Mouse (Mus musculus) cerebellum, adult 8-10 months (tissue): ENCODE measurements around the gene Ddx27.

Experiments used
- DNase-seq: peaks from one replicate; pipeline ENCODE4 v3.0.0; 2022

Gene Ddx27

GRCm38 (mm10) chr2:167030507-167030906, 15.5 kb downstream of the Ddx27 start:
- DNase-seq, result no peak

- no peak for DNase-seq
These were observed 22.7 kb downstream of the Ddx27 start for GRCm38 (mm10) chr2:167037710-167038109.

GRCm38 (mm10) chr2:167038297-167038696, 23.3 kb downstream of the Ddx27 start:
- DNase-seq, result peak; percentile 30

GRCm38 (mm10) chr2:167038716-167039115, 23.7 kb downstream of the Ddx27 start:
- no peak for DNase-seq

- DNase-seq, result no peak
These were observed 24.4 kb downstream of the Ddx27 start for GRCm38 (mm10) chr2:167039386-167039785.

- DNase-seq, result no peak
These were observed 28.6 kb downstream of the Ddx27 start for GRCm38 (mm10) chr2:167043400-167044121.

- DNase-seq, result no peak
These were observed 33.2 kb downstream of the Ddx27 start for GRCm38 (mm10) chr2:167048223-167048622.

GRCm38 (mm10) chr2:167048698-167049358, 33.8 kb downstream of the Ddx27 start:
- no peak for DNase-seq

- DNase-seq, result no peak
These were observed 38.3 kb downstream of the Ddx27 start for GRCm38 (mm10) chr2:167053127-167053844.

- DNase-seq, result no peak
These were observed 40.4 kb downstream of the Ddx27 start for GRCm38 (mm10) chr2:167055386-167055785.

GRCm38 (mm10) chr2:167056210-167056941, 41.4 kb downstream of the Ddx27 start:
- no peak for DNase-seq

GRCm38 (mm10) chr2:167056942-167057323, 41.9 kb downstream of the Ddx27 start:
- no peak for DNase-seq

GRCm38 (mm10) chr2:167058201-167058600, 43.2 kb downstream of the Ddx27 start:
- DNase-seq, result no peak

GRCm38 (mm10) chr2:167058814-167059387, 43.9 kb downstream of the Ddx27 start:
- DNase-seq, result no peak

- no peak for DNase-seq
These were observed 44.5 kb downstream of the Ddx27 start for GRCm38 (mm10) chr2:167059536-167059935.

GRCm38 (mm10) chr2:167059960-167060359, 45.0 kb downstream of the Ddx27 start:
- no peak for DNase-seq

- no peak for DNase-seq
These were observed 45.4 kb downstream of the Ddx27 start for GRCm38 (mm10) chr2:167060360-167060759.

GRCm38 (mm10) chr2:167060761-167061160, 45.8 kb downstream of the Ddx27 start:
- no peak for DNase-seq

GRCm38 (mm10) chr2:167061381-167062034, 46.5 kb downstream of the Ddx27 start:
- peak; percentile 32 for DNase-seq

GRCm38 (mm10) chr2:167062497-167062911, 47.5 kb downstream of the Ddx27 start:
- DNase-seq, result peak; percentile 86

- peak; percentile 98 for DNase-seq
These were observed 48.2 kb downstream of the Ddx27 start, which contains the start of gene Znfx1 for GRCm38 (mm10) chr2:167062965-167063880. Znfx1 (minus strand) TSS chr2:167063015.
